ENCODE assay signal across 28 mouse cellular contexts in genomic region chr9:29074494-29074893, GRCm38 (mm10).
A peak's percentile ranks its signal among the peaks of the same experiment; 100 is the strongest.
DNase-seq lines count a peak whose midpoint lies in the region; ATAC-seq and TF ChIP-seq lines count a peak whose summit lies in the region.
"Had no signal": no experiment of that assay in that cellular context is flagged by ENCODE, and none has a peak within 500 bp of the region (broad histone marks: within the 10 kb centered on the region; RNA-seq: fewer than 3 reads in every experiment).

No protein-coding gene starts in this region.

- no peak overlapping the region for H3K27ac ChIP-seq in hindbrain, embryonic 15.5 days (replicated peaks)
- no peak overlapping the region for H3K27ac ChIP-seq in hindbrain, embryonic 14.5 days
- H3K27ac ChIP-seq: embryonic facial prominence, embryonic 10.5 days; embryonic facial prominence, embryonic 15.5 days; forebrain, embryonic 12.5 days; heart, adult 2 months; liver, embryonic 14.5 days; lung, embryonic 15.5 days; midbrain, embryonic 10.5 days had no signal

- H3K9ac ChIP-seq in hindbrain, embryonic 15.5 days, result no peak overlapping the region
- no peak overlapping the region for H3K9ac ChIP-seq in hindbrain, embryonic 14.5 days
- H3K9ac ChIP-seq: embryonic facial prominence, embryonic 15.5 days; forebrain, embryonic 12.5 days; forebrain, postnatal 0 days; heart, embryonic 12.5 days; liver, embryonic 14.5 days; lung, embryonic 15.5 days had no signal

- peaks cover 34% of the 10 kb centered on the region for H3K4me1 ChIP-seq in hindbrain, embryonic 15.5 days (replicated peaks)
- H3K4me1 ChIP-seq in hindbrain, embryonic 14.5 days (replicated peaks; ENCODE audit: control insufficient read depth, insufficient read depth, low read length), result peaks cover 12% of the 10 kb centered on the region
- H3K4me1 ChIP-seq in lung, adult 2 months (ENCODE audit: control insufficient read depth, insufficient read depth, low read length), result no peaks in the 10 kb centered on the region
- H3K4me1 ChIP-seq: embryonic facial prominence, embryonic 10.5 days; embryonic facial prominence, embryonic 15.5 days; lung, embryonic 15.5 days had no signal

- in situ Hi-C loops in Patski (cut with MboI; ENCODE audit: low pct_unique_long_range_greater_than_20kb), result no loop called here

- no peak overlapping the region for H3K4me3 ChIP-seq in hindbrain, embryonic 15.5 days
- H3K4me3 ChIP-seq in hindbrain, embryonic 14.5 days (replicated peaks; ENCODE audit: low read length), result no peak overlapping the region
- no peak overlapping the region for H3K4me3 ChIP-seq in lung, adult 2 months (replicated peaks; ENCODE audit: extremely low read depth, low read depth, low read length)
- H3K4me3 ChIP-seq: embryonic facial prominence, embryonic 10.5 days; embryonic facial prominence, embryonic 15.5 days; forebrain, embryonic 12.5 days; heart, adult 2 months; heart, embryonic 12.5 days; lung, embryonic 15.5 days; midbrain, embryonic 10.5 days; myocyte had no signal

- no peaks in the 10 kb centered on the region for H3K36me3 ChIP-seq in hindbrain, embryonic 15.5 days
- H3K36me3 ChIP-seq in hindbrain, embryonic 14.5 days (replicated peaks; ENCODE audit: control insufficient read depth, insufficient read depth), result no peaks in the 10 kb centered on the region
- H3K36me3 ChIP-seq: embryonic facial prominence, embryonic 10.5 days; embryonic facial prominence, embryonic 15.5 days; forebrain, embryonic 12.5 days; heart, embryonic 12.5 days; lung, embryonic 15.5 days; midbrain, embryonic 10.5 days had no signal

- no peak overlapping the region for H3K4me2 ChIP-seq in hindbrain, embryonic 15.5 days
- no peak overlapping the region for H3K4me2 ChIP-seq in hindbrain, embryonic 14.5 days (replicated peaks)
- H3K4me2 ChIP-seq: embryonic facial prominence, embryonic 15.5 days; forebrain, embryonic 12.5 days; heart, embryonic 12.5 days; lung, embryonic 15.5 days had no signal

- WGBS in hindbrain, embryonic 15.5 days, result 57% methylated on average over 2 of the region's 2 CpGs
- WGBS in hindbrain, embryonic 14.5 days, result 49% methylated on average over 2 of the region's 2 CpGs
- WGBS in lung, adult 2 months, result 57% methylated on average over 2 of the region's 2 CpGs

- no peak for DNase-seq in hindbrain, embryonic 14.5 days (ENCODE audit: low spot score)
- DNase-seq in Patski (ENCODE audit: low read depth, low spot score), result no peak
- DNase-seq in cerebellum, adult 11-12 months, result peak; percentile 90
- DNase-seq in cerebellum, adult 9-11 months, result peak; percentile 90
- DNase-seq in ovary, adult 18-20 months (ENCODE audit: low spot score), result no peak
- DNase-seq in lung, adult 2 months, result no peak
- DNase-seq: adrenal gland, adult 8-10 months; forebrain, postnatal 0 days; gastrocnemius, postnatal 10 days; heart, adult 2 months; kidney, adult 8-10 months; kidney, postnatal 10 days; layer of hippocampus, postnatal 36 days; liver; retina, postnatal 1 day; right cerebral cortex, postnatal 14 days; thymus, postnatal 4 days had no signal

- no peaks in the 10 kb centered on the region for H3K27me3 ChIP-seq in hindbrain, embryonic 15.5 days
- no peaks in the 10 kb centered on the region for H3K27me3 ChIP-seq in hindbrain, embryonic 14.5 days (ENCODE audit: control insufficient read depth, insufficient read depth, low read length)
- peaks cover 10% of the 10 kb centered on the region for H3K27me3 ChIP-seq in Patski
- H3K27me3 ChIP-seq: embryonic facial prominence, embryonic 15.5 days; forebrain, embryonic 12.5 days; heart, embryonic 12.5 days; lung, embryonic 15.5 days had no signal

- TF ChIP-seq CTCF in Patski (IDR thresholded peaks at IDR 0.05), result no peak
- TF ChIP-seq CTCF in lung, adult 2 months (IDR thresholded peaks at IDR 0.05; ENCODE audit: insufficient read depth, low read length), result no peak

- CTCF ChIA-PET in Patski (lab: Charles Lee), result no interaction called here

- H3K9me3 ChIP-seq in hindbrain, embryonic 15.5 days, result no peaks in the 10 kb centered on the region
- H3K9me3 ChIP-seq in hindbrain, embryonic 14.5 days (ENCODE audit: control insufficient read depth, low read length), result no peaks in the 10 kb centered on the region
- H3K9me3 ChIP-seq: embryonic facial prominence, embryonic 10.5 days; embryonic facial prominence, embryonic 15.5 days; forebrain, embryonic 12.5 days; heart, embryonic 12.5 days; lung, embryonic 15.5 days; midbrain, embryonic 10.5 days had no signal

- ATAC-seq in hindbrain, embryonic 15.5 days (ENCODE audit: low FRiP score, low read depth), result 0 out of 2 replicates have a peak, but pooled peaks have one; percentile 35
- no peak for ATAC-seq in hindbrain, embryonic 14.5 days (ENCODE audit: low FRiP score)
- ATAC-seq in Patski, result peak; percentile 39
- ATAC-seq in CD4-positive, CD25-positive, alpha-beta regulatory T cell, adult 4 months, result no peak
- ATAC-seq: activated CD4-positive, CD25-positive, alpha-beta regulatory T cell, adult 4 months; forebrain, postnatal 0 days had no signal

- POLR2A ChIA-PET in Patski (lab: Charles Lee), result no interaction called here

- TF ChIP-seq POLR2A in lung, adult 2 months (IDR thresholded peaks at IDR 0.05; ENCODE audit: borderline replicate concordance, extremely low read depth, low read depth, low read length), result no peak

Comparison
In these comparisons a context has a peak if more than half of its experiments do, and no peak if none do; other contexts are left out.
1. ATAC-seq: peak in hindbrain, embryonic 15.5 days (single experiment) and Patski (single experiment); none in hindbrain, embryonic 14.5 days (single experiment) and CD4-positive, CD25-positive, alpha-beta regulatory T cell, adult 4 months (single experiment).
2. DNase-seq: peak in cerebellum, adult 11-12 months (single experiment) and cerebellum, adult 9-11 months (single experiment); none in hindbrain, embryonic 14.5 days (single experiment), Patski (single experiment), ovary, adult 18-20 months (single experiment) and lung, adult 2 months (single experiment).